Mouse (Mus musculus): ENCODE data around the gene Hltf. TPM values are rescaled to one million over a fixed set of nuclear protein-coding genes. Genes with fewer than 3 reads are reported as not detected.
"Not testable (repeated sequence)": the region's sequence is repeated elsewhere in the genome, so short reads cannot be mapped to it uniquely, and the experiment has no call there.

Hltf gene
- polyA plus RNA-seq, 1 experiment from 2014 or later: 20.1 TPM

GRCm38 (mm10) chr3:20028640-20029039, 29.0 kb upstream of the Hltf start:
- no peaks in the 10 kb centered on the region for H3K27me3 ChIP-seq (ENCODE audit: control insufficient read depth, insufficient read depth, low read length)
- 92% methylated on average over 3 of the region's 3 CpGs for WGBS
- no peak overlapping the region for H3K27ac ChIP-seq (ENCODE audit: low read depth, low read length)
- ATAC-seq (ENCODE audit: low FRiP score) (no peak), DNase-seq (ENCODE audit: low spot score, missing footprints) (no peak)
- no peak overlapping the region for H3K4me2 ChIP-seq
- H3K9ac ChIP-seq (ENCODE audit: low read length): no peak overlapping the region
- peaks cover 3% of the 10 kb centered on the region; the same call in 1 of the 2 replicates for H3K36me3 ChIP-seq (ENCODE audit: control insufficient read depth, insufficient read depth, low read length)
- no peaks in the 10 kb centered on the region for H3K9me3 ChIP-seq (ENCODE audit: control insufficient read depth, low read length)
- peaks cover 2% of the 10 kb centered on the region; the same call in 1 of the 2 replicates for H3K4me1 ChIP-seq (ENCODE audit: control insufficient read depth, insufficient read depth, low read length)
- H3K4me3 ChIP-seq (ENCODE audit: low read depth, low read length): no peak overlapping the region

DNA sequence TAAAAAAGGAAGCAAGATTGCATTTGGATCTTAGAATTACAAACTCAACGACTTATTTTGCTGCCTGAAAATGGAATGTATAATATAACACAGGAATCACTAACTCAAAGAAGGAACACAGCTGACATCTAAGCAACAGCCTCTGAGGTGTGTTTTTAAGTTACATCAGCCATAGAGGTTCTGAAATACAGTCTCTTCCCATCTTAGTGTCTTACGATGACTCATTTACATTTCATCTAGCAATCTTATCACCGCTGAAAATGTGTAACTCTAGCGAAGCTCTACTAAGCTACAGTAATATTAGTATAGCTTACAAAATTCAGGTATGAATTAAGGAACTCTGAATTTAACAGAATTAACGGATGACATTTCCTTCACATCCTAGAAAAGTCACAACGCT, 26.8 kb upstream of the Hltf start:
- Histone ChIP-seq H3K9ac (ENCODE audit: low read length) (no peak overlapping the region), H3K4me1 (ENCODE audit: control insufficient read depth, insufficient read depth, low read length) (peaks cover 9% of the 10 kb centered on the region), H3K4me2 (no peak overlapping the region), H3K4me3 (ENCODE audit: low read depth, low read length) (no peak overlapping the region), H3K36me3 (ENCODE audit: control insufficient read depth, insufficient read depth, low read length) (no peaks in the 10 kb centered on the region), H3K27me3 (ENCODE audit: control insufficient read depth, insufficient read depth, low read length) (no peaks in the 10 kb centered on the region), H3K27ac (ENCODE audit: low read depth, low read length) (no peak overlapping the region), H3K9me3 (ENCODE audit: control insufficient read depth, low read length) (no peaks in the 10 kb centered on the region)
- ATAC-seq (ENCODE audit: low FRiP score) (no peak), DNase-seq (ENCODE audit: low spot score, missing footprints) (peak; percentile 66)
- WGBS: 94% methylated on average over 6 of the region's 6 CpGs

- Histone ChIP-seq H3K4me1 (ENCODE audit: control insufficient read depth, insufficient read depth, low read length) (peaks cover 9% of the 10 kb centered on the region), H3K27me3 (ENCODE audit: control insufficient read depth, insufficient read depth, low read length) (no peaks in the 10 kb centered on the region), H3K4me2 (peak overlapping the region; percentile 77), H3K36me3 (ENCODE audit: control insufficient read depth, insufficient read depth, low read length) (no peaks in the 10 kb centered on the region), H3K9ac (ENCODE audit: low read length) (peak overlapping the region; percentile 61), H3K4me3 (ENCODE audit: low read depth, low read length) (peak overlapping the region; percentile 55), H3K9me3 (ENCODE audit: control insufficient read depth, low read length) (no peaks in the 10 kb centered on the region), H3K27ac (ENCODE audit: low read depth, low read length) (no peak overlapping the region; the same call in 1 of the 2 replicates)
- peak; percentile 85 for DNase-seq (ENCODE audit: low spot score, missing footprints)
- ATAC-seq (ENCODE audit: low FRiP score): peak; percentile 8; the same call in 1 of the 2 replicates
- 27% methylated on average over 10 of the region's 10 CpGs for WGBS
Observed at GRCm38 (mm10) chr3:20033761-20034718, 23.6 kb upstream of the Hltf start.

- DNase-seq (ENCODE audit: low spot score, missing footprints) (peak; percentile 97), ATAC-seq (ENCODE audit: low FRiP score) (peak; percentile 100)
- peak within 1 kb of the TSS; percentile 77 for H3K4me2 ChIP-seq
- no peaks in the 10 kb centered on the region for H3K36me3 ChIP-seq (ENCODE audit: control insufficient read depth, insufficient read depth, low read length)
- peak within 1 kb of the TSS; percentile 55 for H3K4me3 ChIP-seq (ENCODE audit: low read depth, low read length)
- H3K27me3 ChIP-seq (ENCODE audit: control insufficient read depth, insufficient read depth, low read length): no peaks in the 10 kb centered on the region
- peak within 1 kb of the TSS; percentile 61 for H3K9ac ChIP-seq (ENCODE audit: low read length)
- WGBS: under 1% methylated on average over 47 of the region's 47 CpGs
- H3K9me3 ChIP-seq (ENCODE audit: control insufficient read depth, low read length): no peaks in the 10 kb centered on the region
- H3K4me1 ChIP-seq (ENCODE audit: control insufficient read depth, insufficient read depth, low read length): peaks cover 9% of the 10 kb centered on the region
- no peak within 1 kb of the TSS; the same call in 1 of the 2 replicates for H3K27ac ChIP-seq (ENCODE audit: low read depth, low read length)
Observed at GRCm38 (mm10) chr3:20034719-20035404, 22.7 kb upstream of the Hltf start, which contains the start of gene Hps3. Gene Hps3, minus strand, starts transcription at chr3:20035315.

DNA sequence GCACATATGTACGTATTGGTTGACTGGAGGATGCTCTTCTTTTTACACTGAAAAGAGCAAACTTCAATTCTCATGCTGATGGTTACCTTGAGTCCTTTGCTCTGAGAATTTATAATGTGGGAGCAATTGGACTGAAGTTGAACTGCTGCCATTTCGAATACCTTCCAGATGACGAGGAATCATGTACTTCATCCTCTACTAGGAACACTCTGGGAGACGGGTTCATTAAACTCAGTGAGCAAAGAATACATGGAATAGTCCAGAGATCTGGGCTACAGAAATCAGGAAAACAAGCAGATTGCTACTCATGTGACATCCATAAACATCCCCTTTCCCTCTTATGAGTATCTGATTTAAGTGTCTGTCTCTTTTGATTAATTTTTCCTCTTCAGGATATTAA, 21.5 kb upstream of the Hltf start:
- Histone ChIP-seq H3K27me3 (ENCODE audit: control insufficient read depth, insufficient read depth, low read length) (no peaks in the 10 kb centered on the region), H3K9me3 (ENCODE audit: control insufficient read depth, low read length) (no peaks in the 10 kb centered on the region), H3K4me2 (no peak overlapping the region), H3K36me3 (ENCODE audit: control insufficient read depth, insufficient read depth, low read length) (no peaks in the 10 kb centered on the region), H3K4me1 (ENCODE audit: control insufficient read depth, insufficient read depth, low read length) (peaks cover 9% of the 10 kb centered on the region), H3K4me3 (ENCODE audit: low read depth, low read length) (no peak overlapping the region), H3K9ac (ENCODE audit: low read length) (no peak overlapping the region), H3K27ac (ENCODE audit: low read depth, low read length) (no peak overlapping the region)
- ATAC-seq (ENCODE audit: low FRiP score) (no peak), DNase-seq (ENCODE audit: low spot score, missing footprints) (peak; percentile 57)
- 81% methylated on average over 4 of the region's 4 CpGs for WGBS

DNA sequence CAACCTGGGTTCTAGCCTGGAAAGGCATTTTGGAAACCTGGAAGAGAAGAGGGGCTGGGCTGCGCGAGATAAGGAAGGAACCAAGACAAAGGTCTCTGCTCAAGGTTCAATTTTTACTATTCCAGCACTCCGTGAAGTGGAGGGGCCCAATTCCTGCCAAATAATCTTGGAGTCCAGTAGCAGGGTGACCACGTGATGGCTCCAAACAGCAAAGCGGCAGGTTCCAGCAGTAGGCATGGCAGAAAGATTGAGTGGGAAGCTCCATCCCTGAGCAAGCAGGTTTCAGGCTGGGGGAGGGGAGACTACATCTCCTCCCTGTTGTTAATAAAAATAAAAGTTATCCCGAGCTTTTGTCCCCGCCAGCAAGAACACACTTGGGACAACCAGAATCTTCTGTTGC, 16.1 kb upstream of the Hltf start:
- H3K36me3 ChIP-seq (ENCODE audit: control insufficient read depth, insufficient read depth, low read length); H3K4me1 ChIP-seq (ENCODE audit: control insufficient read depth, insufficient read depth, low read length); H3K4me2 ChIP-seq; H3K27me3 ChIP-seq (ENCODE audit: control insufficient read depth, insufficient read depth, low read length); DNase-seq (ENCODE audit: low spot score, missing footprints); H3K9ac ChIP-seq (ENCODE audit: low read length); H3K4me3 ChIP-seq (ENCODE audit: low read depth, low read length); H3K9me3 ChIP-seq (ENCODE audit: control insufficient read depth, low read length); H3K27ac ChIP-seq (ENCODE audit: low read depth, low read length); ATAC-seq (ENCODE audit: low FRiP score): not testable (repeated sequence)
- 89% methylated on average over 7 of the region's 7 CpGs for WGBS

DNA sequence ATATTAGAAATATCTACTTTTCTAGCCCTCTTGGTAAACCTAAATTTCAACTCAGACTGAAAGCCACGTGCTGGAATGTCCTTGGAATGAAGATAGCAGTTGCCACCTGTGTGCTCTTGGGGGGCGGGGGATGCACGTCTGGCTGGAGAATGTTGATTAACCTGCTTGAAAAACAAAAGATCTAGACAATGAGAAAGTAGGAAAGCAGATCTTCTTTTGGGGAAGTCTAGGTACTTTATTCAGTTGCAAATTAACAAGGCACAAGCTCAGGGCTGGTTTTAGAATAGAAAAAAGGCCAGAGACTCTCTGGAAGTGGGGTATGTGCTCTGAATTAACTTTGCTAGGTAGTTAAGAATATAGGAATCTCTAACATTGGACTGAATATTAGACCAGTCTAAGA, 12.9 kb upstream of the Hltf start:
- not testable (repeated sequence) for DNase-seq (ENCODE audit: low spot score, missing footprints); H3K4me2 ChIP-seq; H3K4me3 ChIP-seq (ENCODE audit: low read depth, low read length); H3K9me3 ChIP-seq (ENCODE audit: control insufficient read depth, low read length); H3K36me3 ChIP-seq (ENCODE audit: control insufficient read depth, insufficient read depth, low read length); H3K9ac ChIP-seq (ENCODE audit: low read length); H3K27me3 ChIP-seq (ENCODE audit: control insufficient read depth, insufficient read depth, low read length); ATAC-seq (ENCODE audit: low FRiP score); H3K4me1 ChIP-seq (ENCODE audit: control insufficient read depth, insufficient read depth, low read length); H3K27ac ChIP-seq (ENCODE audit: low read depth, low read length)
- 58% methylated on average over 3 of the region's 3 CpGs for WGBS

- DNase-seq (ENCODE audit: low spot score, missing footprints) (peak; percentile 87), ATAC-seq (ENCODE audit: low FRiP score) (no peak)
- Histone ChIP-seq H3K36me3 (ENCODE audit: control insufficient read depth, insufficient read depth, low read length) (0 out of 2 replicates have a peak, but pooled peaks cover 2% of the 10 kb centered on the region), H3K27ac (ENCODE audit: low read depth, low read length) (no peak overlapping the region), H3K9ac (ENCODE audit: low read length) (peak overlapping the region; percentile 77), H3K4me3 (ENCODE audit: low read depth, low read length) (peak overlapping the region; percentile 76), H3K27me3 (ENCODE audit: control insufficient read depth, insufficient read depth, low read length) (no peaks in the 10 kb centered on the region), H3K4me1 (ENCODE audit: control insufficient read depth, insufficient read depth, low read length) (peaks cover 6% of the 10 kb centered on the region), H3K9me3 (ENCODE audit: control insufficient read depth, low read length) (no peaks in the 10 kb centered on the region), H3K4me2 (peak overlapping the region; percentile 56)
- 3% methylated on average over 7 of the region's 9 CpGs for WGBS
Observed at GRCm38 (mm10) chr3:20058197-20058541, 558 bp downstream of the Hltf start.

All from midbrain, embryonic 11.5 days (tissue).